Mouse (Mus musculus) embryonic fibroblast, embryonic 13.5 days (primary cell): ENCODE measurements around the gene Fh1.

Source experiments
- CTCF ChIP-seq: IDR thresholded peaks from 2 replicates; pipeline ENCODE4 v1.5.1; 2011; ENCODE audit warnings: mild to moderate bottlenecking, control low read depth, low read length, moderate library complexity, borderline replicate concordance; ENCODE audit not compliant: insufficient read depth
- POLR2A ChIP-seq: IDR thresholded peaks from 2 replicates; pipeline ENCODE4 v1.6.1; 2011; ENCODE audit warnings: low read depth, mild to moderate bottlenecking, control low read depth, low read length, moderate library complexity

- TF ChIP-seq CTCF (no peak), POLR2A (no peak)
Measured at GRCm38 (mm10) chr1:175625990-175626692, 706 bp upstream of the Fh1 start.
